In genomic region chr11:8607123-8607522, GRCm38 (mm10) we compare ENCODE assay signal across 32 mouse cellular contexts.
"Had no signal": no experiment of that assay in that cellular context is flagged by ENCODE, and none has a peak within 500 bp of the region (broad histone marks: within the 10 kb centered on the region; RNA-seq: fewer than 3 reads in every experiment).

No protein-coding gene starts in this region.

- H3K4me2 ChIP-seq: limb, embryonic 12.5 days; limb, embryonic 13.5 days; limb, embryonic 15.5 days; liver, embryonic 11.5 days; liver, embryonic 12.5 days; liver, embryonic 13.5 days; liver, embryonic 15.5 days; lung, embryonic 14.5 days; lung, embryonic 15.5 days; midbrain, embryonic 11.5 days; midbrain, embryonic 12.5 days; midbrain, embryonic 13.5 days; midbrain, embryonic 15.5 days; neural tube, embryonic 12.5 days had no signal

- H3K4me1 ChIP-seq: megakaryocyte, embryonic 14.5 days; midbrain, embryonic 12.5 days; midbrain, embryonic 13.5 days; midbrain, embryonic 15.5 days; neural tube, embryonic 12.5 days had no signal

- ATAC-seq: liver, embryonic 12.5 days; liver, postnatal 0 days; lung, postnatal 0 days; midbrain, embryonic 13.5 days; midbrain, embryonic 15.5 days; midbrain, embryonic 16.5 days had no signal

- H3K4me3 ChIP-seq: limb, embryonic 10.5 days; limb, embryonic 12.5 days; limb, embryonic 13.5 days; limb, embryonic 15.5 days; liver, embryonic 12.5 days; liver, embryonic 13.5 days; liver, embryonic 15.5 days; lung, embryonic 15.5 days; megakaryocyte, embryonic 14.5 days; midbrain, embryonic 10.5 days; midbrain, embryonic 12.5 days; midbrain, embryonic 13.5 days; midbrain, embryonic 15.5 days; myocyte; neural tube, embryonic 12.5 days had no signal

- H3K9ac ChIP-seq: limb, embryonic 12.5 days; limb, embryonic 13.5 days; limb, embryonic 15.5 days; liver, embryonic 12.5 days; liver, embryonic 13.5 days; liver, embryonic 14.5 days; liver, embryonic 15.5 days; liver, postnatal 0 days; lung, embryonic 14.5 days; lung, embryonic 15.5 days; midbrain, embryonic 12.5 days; midbrain, embryonic 13.5 days; midbrain, embryonic 15.5 days; neural tube, embryonic 12.5 days had no signal

- DNase-seq: left cerebral cortex, postnatal 4 days; liver; liver, embryonic 13.5 days; liver, postnatal 0 days; lung, adult 18-20 months; lung, adult 2 months; lung, embryonic 14.5 days; lung, postnatal 10 days; lung, postnatal 14 days; lung, postnatal 36 days; lung, postnatal 4 days; midbrain, embryonic 14.5 days had no signal

- H3K27ac ChIP-seq: limb, embryonic 10.5 days; limb, embryonic 12.5 days; limb, embryonic 13.5 days; limb, embryonic 15.5 days; liver, embryonic 12.5 days; liver, embryonic 13.5 days; liver, embryonic 14.5 days; liver, embryonic 15.5 days; lung, embryonic 15.5 days; macrophage; midbrain, embryonic 10.5 days; midbrain, embryonic 12.5 days; midbrain, embryonic 13.5 days; midbrain, embryonic 15.5 days; neural tube, embryonic 12.5 days had no signal

- H3K9me3 ChIP-seq: limb, embryonic 10.5 days; limb, embryonic 12.5 days; limb, embryonic 13.5 days; limb, embryonic 15.5 days; liver, embryonic 12.5 days; liver, embryonic 13.5 days; liver, embryonic 15.5 days; lung, embryonic 15.5 days; megakaryocyte, embryonic 14.5 days; midbrain, embryonic 10.5 days; midbrain, embryonic 12.5 days; midbrain, embryonic 13.5 days; midbrain, embryonic 15.5 days; neural tube, embryonic 12.5 days had no signal

- H3K36me3 ChIP-seq: liver, embryonic 12.5 days; liver, embryonic 13.5 days; liver, embryonic 15.5 days; midbrain, embryonic 12.5 days; midbrain, embryonic 13.5 days; midbrain, embryonic 15.5 days; neural tube, embryonic 12.5 days had no signal

- H3K27me3 ChIP-seq: limb, embryonic 12.5 days; limb, embryonic 13.5 days; limb, embryonic 15.5 days; liver, embryonic 12.5 days; liver, embryonic 13.5 days; liver, embryonic 15.5 days; lung, embryonic 15.5 days; megakaryocyte, embryonic 14.5 days; midbrain, embryonic 13.5 days; midbrain, embryonic 15.5 days; neural tube, embryonic 12.5 days had no signal
